In genomic region chr3:146766701-146767181, GRCm38 (mm10) we compare ENCODE assay signal across 11 mouse cellular contexts. TPM values are rescaled to one million over a fixed set of nuclear protein-coding genes. Genes with fewer than 3 reads are reported as not detected.
A peak's percentile ranks its signal among the peaks of the same experiment; 100 is the strongest.
DNase-seq lines count a peak whose midpoint lies in the region; ATAC-seq and TF ChIP-seq lines count a peak whose summit lies in the region.
"Had no signal": no experiment of that assay in that cellular context is flagged by ENCODE, and none has a peak within 500 bp of the region (broad histone marks: within the 10 kb centered on the region; RNA-seq: fewer than 3 reads in every experiment).

No protein-coding gene starts in this region.

- no peak for TF ChIP-seq EP300 in heart, postnatal 0 days (IDR thresholded peaks at IDR 0.05; ENCODE audit: low read depth)

- H3K4me1 ChIP-seq in megakaryocyte, embryonic 14.5 days = peaks cover 82% of the 10 kb centered on the region
- peaks cover 8% of the 10 kb centered on the region for H3K4me1 ChIP-seq in heart, postnatal 0 days (ENCODE audit: control insufficient read depth, insufficient read depth)
- H3K4me1 ChIP-seq in small intestine, adult 2 months (ENCODE audit: control insufficient read depth, insufficient read depth, insufficient read length, low read length) = peaks cover 2% of the 10 kb centered on the region; the same call in 1 of the 2 replicates

- H3K27ac ChIP-seq in gastrocnemius, adult 2 months = peak overlapping the region; percentile 54; the same call in 1 of the 2 replicates
- H3K27ac ChIP-seq in heart, postnatal 0 days (ENCODE audit: low read depth) = peak overlapping the region; percentile 72
- H3K27ac ChIP-seq in small intestine, adult 2 months (ENCODE audit: insufficient read depth, low read depth, low read length) = peak overlapping the region; percentile 15; the same call in 1 of the 2 replicates
- H3K27ac ChIP-seq: embryonic facial prominence, embryonic 13.5 days; limb, embryonic 15.5 days had no signal

- no peak for ATAC-seq in megakaryocyte, adult 5-6 weeks (ENCODE audit: poor library complexity, severe bottlenecking)
- ATAC-seq in heart, postnatal 0 days (ENCODE audit: insufficient read depth, low read depth) = peak; percentile 79

- H3K36me3 ChIP-seq in megakaryocyte, embryonic 14.5 days (replicated peaks; ENCODE audit: low read length) = peaks cover 44% of the 10 kb centered on the region
- no peaks in the 10 kb centered on the region for H3K36me3 ChIP-seq in heart, postnatal 0 days (replicated peaks; ENCODE audit: control insufficient read depth, insufficient read depth, low read length)
- H3K36me3 ChIP-seq in small intestine, adult 2 months (ENCODE audit: control insufficient read depth, insufficient read depth, low read length) = no peaks in the 10 kb centered on the region
- H3K36me3 ChIP-seq: limb, embryonic 15.5 days had no signal

- DNase-seq in gastrocnemius, adult 2 months = no peak
- no peak for DNase-seq in gastrocnemius, postnatal 36 days
- DNase-seq in heart, postnatal 0 days (ENCODE audit: low spot score) = peak; percentile 60
- no peak for DNase-seq in urinary bladder, adult 2 months (ENCODE audit: low spot score)
- DNase-seq in kidney, postnatal 14 days = no peak

- peak overlapping the region; percentile 54 for H3K4me2 ChIP-seq in heart, postnatal 0 days (ENCODE audit: low read depth, low read length)
- H3K4me2 ChIP-seq: embryonic facial prominence, embryonic 13.5 days; limb, embryonic 15.5 days had no signal

- no peak for TF ChIP-seq CTCF in gastrocnemius, adult 2 months (IDR thresholded peaks at IDR 0.05)
- no peak for TF ChIP-seq CTCF in heart, postnatal 0 days (IDR thresholded peaks at IDR 0.05; ENCODE audit: low read depth)
- no peak for TF ChIP-seq CTCF in small intestine, adult 2 months (IDR thresholded peaks at IDR 0.05; ENCODE audit: extremely low read depth, insufficient read length, insufficient replicate concordance, low read depth, low read length)

- H3K4me3 ChIP-seq in gastrocnemius, adult 2 months = peak overlapping the region; percentile 36
- peak overlapping the region; percentile 47 for H3K4me3 ChIP-seq in megakaryocyte, embryonic 14.5 days (replicated peaks)
- H3K4me3 ChIP-seq in heart, postnatal 0 days (ENCODE audit: low read depth, low read length) = peak overlapping the region; percentile 27
- H3K4me3 ChIP-seq in small intestine, adult 2 months (ENCODE audit: low read depth, low read length) = no peak overlapping the region
- H3K4me3 ChIP-seq: embryonic facial prominence, embryonic 13.5 days; limb, embryonic 15.5 days; myocyte had no signal

- WGBS in heart, postnatal 0 days = 8% methylated on average over 8 of the region's 8 CpGs
- WGBS in small intestine, adult 2 months = 68% methylated on average over 8 of the region's 8 CpGs

- TF ChIP-seq POLR2A in small intestine, adult 2 months (IDR thresholded peaks at IDR 0.05; ENCODE audit: low read depth, low read length) = no peak

- peak overlapping the region; percentile 35; the same call in 1 of the 2 replicates for H3K9ac ChIP-seq in heart, postnatal 0 days (replicated peaks; ENCODE audit: low read depth, low read length)
- H3K9ac ChIP-seq: embryonic facial prominence, embryonic 13.5 days; limb, embryonic 15.5 days had no signal

- intact Hi-C loops in gastrocnemius, adult 2 months (cut with DNase I) = no loop called here
- intact Hi-C loops in gastrocnemius, postnatal 36 days (cut with DNase I) = no loop called here

- H3K27me3 ChIP-seq in megakaryocyte, embryonic 14.5 days (replicated peaks) = no peaks in the 10 kb centered on the region
- no peaks in the 10 kb centered on the region for H3K27me3 ChIP-seq in heart, postnatal 0 days (ENCODE audit: control insufficient read depth, insufficient read depth, low read length)
- no peaks in the 10 kb centered on the region for H3K27me3 ChIP-seq in small intestine, adult 2 months (ENCODE audit: control insufficient read depth, insufficient read depth, low read length)
- H3K27me3 ChIP-seq: embryonic facial prominence, embryonic 13.5 days; limb, embryonic 15.5 days had no signal

- no peaks in the 10 kb centered on the region for H3K9me3 ChIP-seq in megakaryocyte, embryonic 14.5 days
- H3K9me3 ChIP-seq in heart, postnatal 0 days (replicated peaks; ENCODE audit: control insufficient read depth, low read length) = no peaks in the 10 kb centered on the region
- H3K9me3 ChIP-seq: embryonic facial prominence, embryonic 13.5 days; limb, embryonic 15.5 days had no signal

RNA-seq across cellular contexts. Expression of gene Prkacb, which starts 46.0 kb away (rescaled TPM):
- 10 to 100 TPM; 44.3 to 45.4 TPM for total RNA-seq in gastrocnemius, adult 2 months (2021)
- total RNA-seq in gastrocnemius, postnatal 36 days (2021) = 10 to 100 TPM; 35.5 to 39.4 TPM
- 5.7 and 10.8 TPM in 2 replicates for polyA plus RNA-seq in megakaryocyte, embryonic 14.5 days (2012; ENCODE audit: insufficient read depth, low replicate concordance)
- 47.3 and 50.7 TPM in 2 replicates for total RNA-seq in megakaryocyte, adult 5-6 weeks (2015)
- total RNA-seq in megakaryocyte, adult 5-6 weeks (2017) = 58.2 and 59.8 TPM in 2 replicates
- 53.1 and 58.6 TPM in 2 replicates for total RNA-seq in heart, postnatal 0 days (2014; rRNA removed; ENCODE audit: low replicate concordance)
- 38.0 and 41.7 TPM in 2 replicates for polyA plus RNA-seq in heart, postnatal 0 days (2015; fragmentation: Nextera tagmentation; extraction: Ambion mirVana)
- polyA plus RNA-seq in small intestine, adult 2 months (2012; rRNA removed) = 4.2 and 7.1 TPM in 2 replicates
- 82.5 and 105 TPM in 2 replicates for polyA plus RNA-seq in urinary bladder, adult 2 months (2012; rRNA removed)

Comparison
In these comparisons a context has a peak if more than half of its experiments do, and no peak if none do; other contexts are left out.
1. H3K27ac ChIP-seq: peak in every context shown above with its lines; median percentile 72 in heart, postnatal 0 days; 54 in gastrocnemius, adult 2 months; 15 in small intestine, adult 2 months.